Mouse (Mus musculus) brain, embryonic 14.5 days (tissue): ENCODE data around the gene Cul4a. TPM values are rescaled to one million over a fixed set of nuclear protein-coding genes. Genes with fewer than 3 reads are reported as not detected.

Experiments used
- DNase-seq: peaks from one replicate; pipeline ENCODE4 v3.0.0-alpha.2; 2011; ENCODE audit warnings: low read depth
- CTCF ChIP-seq: fragments of 200-500 bp; IDR thresholded peaks from 2 replicates; pipeline ENCODE4 v1.5.1; 2012; ENCODE audit warnings: inconsistent platforms, mild to moderate bottlenecking, moderate library complexity, borderline replicate concordance; ENCODE audit not compliant: insufficient read depth, insufficient read length; ENCODE audit errors: extremely low read depth
- POLR2A ChIP-seq: fragments of 200-500 bp; IDR thresholded peaks from 2 replicates; pipeline ENCODE4 v1.6.1; 2012; ENCODE audit warnings: mild to moderate bottlenecking, inconsistent platforms, borderline replicate concordance; ENCODE audit not compliant: poor library complexity, insufficient read depth, insufficient read length, severe bottlenecking; ENCODE audit errors: extremely low read depth
- polyA plus RNA-seq: library from polyadenylated mRNA; depleted of rRNA; stranded (reverse); fragments of >200 nt; gene quantifications from 2 replicates; pipeline ENCODE4 v1.2.3, GENCODE M21; 2012; rRNA removed

Cul4a gene
- polyA plus RNA-seq, 1 experiment: 67.6 TPM

GRCm38 (mm10) chr8:13188857-13189256 lies 83.4 kb downstream of the Cul4a start:
- TF ChIP-seq CTCF: no peak
- no peak for TF ChIP-seq POLR2A
- no peak for DNase-seq

GRCm38 (mm10) chr8:13190235-13190634 lies 84.8 kb downstream of the Cul4a start:
- DNase-seq: no peak
- no peak for TF ChIP-seq CTCF
- TF ChIP-seq POLR2A: no peak

DNA sequence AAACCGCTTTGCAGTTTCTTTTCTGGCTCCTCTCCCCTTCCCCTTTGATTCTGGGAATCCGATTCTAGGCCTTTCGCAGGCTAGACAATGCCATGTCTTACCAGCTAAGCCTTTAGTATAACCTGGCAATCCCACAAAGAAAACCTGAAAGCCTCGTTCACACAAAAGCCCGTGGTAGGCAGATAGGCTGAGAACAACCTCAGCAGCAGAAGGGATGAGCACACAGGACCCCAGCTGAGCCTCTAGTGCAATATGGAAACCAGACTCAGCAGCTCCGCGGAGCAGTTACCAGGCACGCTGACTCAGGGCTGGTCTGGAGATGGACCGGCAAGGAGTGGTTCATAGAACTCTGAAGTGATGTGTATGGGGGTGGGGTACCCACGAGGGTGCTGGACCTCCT lies 89.4 kb downstream of the Cul4a start:
- TF ChIP-seq POLR2A (no peak), CTCF (no peak)
- peak; percentile 80 for DNase-seq

DNA sequence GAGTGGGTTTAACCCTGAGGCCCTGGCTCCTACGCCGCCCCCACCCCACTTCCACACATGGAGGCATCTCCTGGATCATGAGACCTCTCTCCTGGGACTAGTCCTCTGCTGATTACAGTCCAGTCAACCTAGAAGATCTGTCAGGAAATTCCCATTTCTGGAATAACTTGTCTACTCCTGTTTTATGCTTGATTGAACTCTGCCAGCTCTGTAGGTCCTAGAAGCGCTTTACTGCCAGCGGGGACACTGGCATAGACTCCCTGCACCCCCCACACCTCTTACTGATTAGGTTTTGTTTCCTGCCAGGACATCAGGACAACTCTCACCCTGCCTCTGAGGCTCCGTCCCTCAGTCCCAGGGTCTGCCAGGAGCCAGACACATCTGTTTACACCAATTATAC lies 92.1 kb downstream of the Cul4a start:
- TF ChIP-seq CTCF (no peak), POLR2A (no peak)
- DNase-seq: no peak

Other genes with a start within 250 kb of the Cul4a start
- 114 and 189 TPM in 2 replicates for gene Mcf2l, start 231.8 kb upstream of the Cul4a start, polyA plus RNA-seq
- 0.33 and 0.40 TPM in 2 replicates for gene F7, start 79.6 kb upstream of the Cul4a start, polyA plus RNA-seq
- 0.16 and 0.37 TPM in 2 replicates for gene F10, start 68.3 kb upstream of the Cul4a start, polyA plus RNA-seq
- gene Proz, start 44.7 kb upstream of the Cul4a start, polyA plus RNA-seq: 0.12 and 0.15 TPM in 2 replicates
- 38.5 and 40.5 TPM in 2 replicates for gene Pcid2, start 162 bp upstream of the Cul4a start, polyA plus RNA-seq
- 247 and 265 TPM in 2 replicates for gene Lamp1, start 53.5 kb downstream of the Cul4a start, polyA plus RNA-seq
- 14.4 and 16.6 TPM in 2 replicates for gene Grtp1, start 95.0 kb downstream of the Cul4a start, polyA plus RNA-seq
- gene Adprhl1, start 148.5 kb downstream of the Cul4a start, polyA plus RNA-seq: 0.14 and 0.29 TPM in 2 replicates
- gene Dcun1d2, start 182.5 kb downstream of the Cul4a start, polyA plus RNA-seq: 42.6 and 44.2 TPM in 2 replicates
- 35.5 and 38.3 TPM in 2 replicates for gene Tmco3, start 182.6 kb downstream of the Cul4a start, polyA plus RNA-seq
- 142 and 190 TPM in 2 replicates for gene Tfdp1, start 233.1 kb downstream of the Cul4a start, polyA plus RNA-seq